Mouse (Mus musculus) mesoderm, embryonic 11.5 days (tissue): ENCODE results near the gene Ffar2.
"Not testable (repeated sequence)": the region's sequence is repeated elsewhere in the genome, so short reads cannot be mapped to it uniquely, and the experiment has no call there.

Experiments used
- DNase-seq: peaks from one replicate; pipeline ENCODE4 v3.0.0-alpha.2; 2012; ENCODE audit warnings: low read depth, low spot score

The Ffar2 gene

DNA sequence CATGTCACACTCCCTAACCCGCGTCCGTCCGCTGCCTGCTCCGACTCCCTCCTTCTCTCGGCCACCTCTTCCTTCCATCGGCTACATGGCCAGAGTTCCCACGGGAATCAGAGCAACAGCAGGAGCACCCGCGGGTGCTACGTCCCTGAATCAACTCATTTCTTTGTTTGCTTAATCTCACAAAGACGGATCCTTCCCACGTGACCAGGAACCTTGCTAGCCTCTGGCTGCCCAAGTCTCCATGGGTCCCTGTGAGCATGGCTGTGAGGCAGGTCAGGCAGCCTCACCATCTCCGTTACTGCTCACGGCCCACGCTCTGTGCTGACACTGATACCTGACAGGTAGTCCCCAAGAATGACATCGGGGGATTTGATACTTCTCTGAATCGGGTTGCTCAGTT is at the start of gene Ffar2:
Gene Ffar2, minus strand, starts transcription at position 101 of the 400 bp plus-strand sequence.
- no peak for DNase-seq

DNA sequence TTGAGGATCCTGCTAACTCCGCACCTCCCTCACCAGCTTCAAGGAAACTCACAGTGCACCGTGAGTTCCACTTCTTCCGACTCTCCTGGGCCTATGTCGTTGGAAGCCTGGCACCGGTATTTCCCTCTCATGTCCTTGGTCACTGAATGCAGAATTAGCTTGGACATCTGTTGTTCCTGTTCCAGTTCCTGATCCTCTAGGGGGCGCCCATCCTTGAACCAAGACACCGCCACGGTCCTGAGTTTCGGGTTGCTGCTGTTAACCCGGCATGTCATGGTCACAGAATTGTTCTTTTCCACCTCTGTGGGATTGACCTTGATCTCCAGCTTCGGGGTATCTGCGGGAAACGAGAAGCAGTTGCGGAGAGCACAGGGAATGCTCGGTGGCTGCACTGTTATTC is 49.5 kb upstream of the Ffar2 start:
- DNase-seq = peak; percentile 74

DNA sequence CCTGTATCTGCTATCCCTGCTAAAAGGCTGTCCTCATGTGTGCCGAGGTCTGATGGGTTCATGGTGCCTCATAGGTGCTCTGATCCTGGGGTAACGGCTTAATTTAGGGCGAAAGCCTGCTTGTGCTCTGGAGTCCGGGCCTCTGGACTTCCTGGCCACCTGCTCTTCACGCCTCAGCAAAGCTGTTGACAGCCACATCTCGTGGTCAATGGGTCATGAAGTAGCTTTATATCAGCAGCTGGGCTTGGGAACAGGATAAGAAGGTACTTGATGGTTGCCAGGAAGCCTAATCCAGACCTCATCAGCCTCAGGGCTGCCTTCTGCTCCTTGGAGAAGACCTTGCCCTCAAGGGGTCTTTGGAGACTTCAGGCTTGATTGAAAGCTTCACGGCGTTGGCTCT is 39.8 kb upstream of the Ffar2 start:
- no peak for DNase-seq

DNA sequence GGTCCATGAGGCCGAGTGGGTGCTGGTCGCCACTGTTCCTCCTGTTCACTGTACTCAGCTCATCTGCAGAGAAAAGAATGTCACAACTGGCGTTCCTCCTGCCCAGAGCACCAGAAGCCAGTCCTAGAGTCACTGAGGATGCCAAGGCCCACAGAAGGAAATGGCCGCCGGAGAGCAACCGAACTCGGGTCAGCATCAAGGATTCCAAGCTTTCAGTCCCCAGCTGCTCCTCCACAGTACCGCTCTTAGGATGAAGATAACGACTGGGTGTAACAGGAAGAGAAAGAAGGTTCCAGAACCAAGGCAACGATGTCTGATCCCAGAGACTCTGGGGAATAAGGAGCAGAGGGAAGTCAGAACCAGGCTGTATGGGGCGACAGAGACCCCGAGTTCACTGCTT is 37.9 kb upstream of the Ffar2 start, which contains the start of gene Ffar1:
Gene Ffar1, minus strand, starts transcription at position 101 of the 400 bp plus-strand sequence.
- no peak for DNase-seq

DNA sequence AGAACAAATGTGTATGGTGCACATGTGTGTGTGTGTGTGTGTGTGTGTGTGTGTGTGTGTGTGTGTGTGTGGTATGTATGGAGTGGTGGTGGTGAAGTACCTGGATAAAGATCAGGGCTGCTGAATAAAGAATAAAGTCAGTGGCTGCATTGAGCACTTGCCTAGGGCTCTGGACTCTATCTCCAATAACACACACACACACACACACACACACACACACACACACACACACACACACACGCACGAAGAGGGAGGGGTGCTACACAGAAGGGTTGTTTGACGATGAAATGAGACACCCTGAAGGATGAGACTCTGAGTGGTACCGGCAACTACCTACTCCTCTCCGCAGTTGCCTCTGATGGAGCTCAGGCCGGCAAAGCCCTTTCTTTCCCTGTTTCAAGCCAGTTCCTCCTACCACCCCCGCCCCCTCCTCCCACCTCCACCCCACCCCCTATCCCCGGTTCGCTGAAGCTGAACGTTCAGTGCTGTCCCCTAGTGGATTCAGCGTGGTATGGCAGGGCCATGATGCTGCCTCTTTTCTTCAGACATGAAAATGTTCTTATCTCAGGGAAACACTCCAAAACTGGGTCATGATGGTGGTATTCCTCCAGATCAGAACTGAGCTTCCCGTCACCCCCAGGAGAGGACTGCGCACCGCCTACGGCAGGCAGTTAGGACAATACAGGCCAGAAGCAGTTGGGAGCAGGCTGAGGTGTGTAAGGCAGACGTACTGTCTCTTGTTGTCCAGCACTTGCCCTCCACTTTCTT is 36.2 kb upstream of the Ffar2 start:
- peak; percentile 75 for DNase-seq

DNA sequence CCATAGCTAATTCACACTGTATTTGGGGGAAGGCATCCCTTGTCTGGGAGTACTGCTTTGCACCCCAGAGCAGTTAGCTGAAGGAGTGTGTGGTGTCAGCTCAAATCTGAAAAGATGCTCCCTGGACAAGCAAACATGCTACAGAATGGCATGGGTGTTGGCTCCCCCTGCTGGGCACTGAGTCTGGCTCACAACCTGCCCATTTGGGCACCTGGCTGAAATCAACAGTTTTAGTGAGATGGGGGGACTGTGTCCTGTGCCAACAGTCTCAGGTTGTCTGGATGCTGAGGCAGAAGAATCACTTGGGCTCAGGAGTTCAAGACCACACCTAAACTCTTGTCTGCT is 35.7 kb upstream of the Ffar2 start:
- peak; percentile 73 for DNase-seq

DNA sequence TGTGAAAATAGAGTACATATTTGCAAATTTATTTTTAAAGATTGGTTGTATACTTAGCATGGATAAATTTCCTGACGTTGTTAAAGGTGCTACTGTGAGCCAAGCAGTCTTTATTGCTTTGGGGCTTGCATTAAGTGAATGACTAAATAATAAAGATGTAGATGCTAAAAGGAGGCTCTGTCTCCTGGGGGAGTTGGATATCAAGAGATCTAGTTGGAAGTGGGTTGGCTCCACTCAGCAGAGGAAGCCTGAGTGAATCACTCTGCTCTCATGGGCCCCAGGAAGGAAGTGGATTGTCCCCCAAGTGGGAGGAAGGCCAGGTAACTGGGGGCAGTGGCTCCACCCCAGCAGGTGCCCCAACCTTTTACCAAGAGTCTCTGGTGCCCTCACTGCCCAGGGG is 34.2 kb upstream of the Ffar2 start:
- no peak for DNase-seq

DNA sequence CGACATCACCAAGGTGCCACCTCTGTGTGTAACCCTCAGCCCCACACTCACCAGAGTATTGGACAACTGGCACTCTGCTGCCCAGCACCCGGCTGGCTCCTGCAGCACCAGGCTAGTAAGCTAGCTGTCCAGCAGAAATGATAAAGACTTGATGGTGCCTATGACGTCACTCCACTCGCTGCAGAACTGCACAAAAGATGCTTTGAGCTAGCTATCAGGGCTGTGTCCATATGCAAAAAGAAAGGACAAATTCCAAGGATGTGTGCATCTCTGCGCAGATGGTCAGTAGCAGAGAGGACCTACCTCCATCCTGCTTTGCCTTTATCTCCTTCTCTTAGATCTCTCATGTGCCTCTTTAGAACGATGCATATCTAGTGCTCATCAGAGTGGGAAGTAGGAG is 32.5 kb upstream of the Ffar2 start, which contains the start of gene Ffar3:
Gene Ffar3, minus strand, starts transcription at position 101 of the 400 bp plus-strand sequence.
- no peak for DNase-seq

DNA sequence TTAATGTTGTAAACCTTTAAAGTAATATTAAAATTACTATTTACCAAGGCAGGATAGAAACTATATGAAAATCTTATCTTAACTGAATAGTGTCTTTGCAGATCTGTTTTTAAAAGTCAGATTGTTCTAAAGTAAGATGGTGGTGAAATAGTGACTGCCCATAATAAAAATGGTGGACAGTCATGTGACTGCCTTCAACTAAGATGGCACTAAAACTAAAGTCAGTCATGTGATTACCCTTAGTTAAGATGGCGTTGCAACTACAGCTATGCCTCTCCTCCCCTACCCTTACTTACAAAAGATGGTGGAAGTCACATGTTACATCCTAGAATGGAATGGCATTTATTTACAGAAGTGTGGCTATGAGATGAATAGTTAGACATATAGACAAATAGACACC is 27.8 kb upstream of the Ffar2 start:
- no peak for DNase-seq

DNA sequence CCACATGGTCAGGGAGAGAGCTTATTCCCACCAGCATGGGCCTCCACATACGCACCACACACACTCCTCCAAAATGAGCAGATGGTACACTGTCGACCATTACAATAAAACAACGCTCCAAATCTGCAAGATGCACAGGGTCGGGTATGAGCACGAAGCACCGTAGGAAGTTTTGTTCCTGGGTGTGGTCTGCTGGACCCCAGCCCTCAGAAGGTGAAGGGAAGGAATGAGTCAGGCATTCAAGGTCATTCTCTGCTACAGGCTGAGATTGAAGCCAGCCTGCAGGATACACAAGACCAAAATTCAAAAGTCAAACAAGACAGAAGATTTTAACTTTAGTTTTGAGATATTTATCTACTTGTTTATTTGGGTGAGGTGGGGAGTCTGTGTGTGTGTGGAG is 24.4 kb upstream of the Ffar2 start:
- no peak for DNase-seq

DNA sequence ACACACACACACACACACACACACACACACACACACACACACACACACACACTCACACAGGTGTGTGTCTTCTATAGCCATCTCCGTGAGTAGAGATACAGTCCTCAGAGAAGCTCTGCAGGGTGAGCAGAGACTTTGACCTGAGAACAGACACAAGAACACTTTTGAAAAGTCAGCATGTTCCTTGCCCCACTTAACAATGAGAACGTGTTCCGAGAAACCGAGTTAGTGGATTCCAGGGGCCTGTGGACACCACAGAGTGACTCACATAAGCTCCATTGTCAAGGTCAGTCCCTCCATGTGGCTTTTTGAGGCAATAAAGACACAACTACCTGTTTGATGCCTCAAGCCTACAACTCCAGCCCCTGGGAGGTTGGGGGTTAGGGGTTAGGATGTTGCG is 23.8 kb upstream of the Ffar2 start:
- DNase-seq = no peak

DNA sequence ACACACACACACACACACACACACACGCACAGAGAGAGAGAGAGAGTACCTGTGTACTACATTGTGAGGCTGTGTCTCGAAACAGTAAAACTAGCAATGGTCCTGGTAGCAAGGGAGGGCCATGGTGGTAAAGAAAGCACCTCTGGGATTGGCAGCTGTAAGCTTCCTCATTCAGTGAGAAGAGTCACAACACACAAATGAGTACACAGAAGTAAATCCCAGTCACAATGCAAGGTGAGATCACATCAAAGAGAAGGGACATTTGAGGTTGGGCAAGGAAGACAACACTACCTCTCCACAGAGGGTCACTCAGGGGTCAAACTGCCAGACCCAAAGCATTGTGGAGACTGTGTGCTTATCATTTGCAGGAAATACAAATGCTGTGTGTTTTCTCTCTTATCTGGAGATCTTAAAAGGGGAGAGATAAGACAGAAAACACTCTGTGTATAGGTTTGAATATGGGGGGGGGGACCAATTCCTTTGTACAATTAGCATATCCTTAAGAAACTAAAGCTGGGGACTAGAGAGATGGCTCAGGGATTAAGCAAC is 23.0 kb upstream of the Ffar2 start:
- DNase-seq = no peak

DNA sequence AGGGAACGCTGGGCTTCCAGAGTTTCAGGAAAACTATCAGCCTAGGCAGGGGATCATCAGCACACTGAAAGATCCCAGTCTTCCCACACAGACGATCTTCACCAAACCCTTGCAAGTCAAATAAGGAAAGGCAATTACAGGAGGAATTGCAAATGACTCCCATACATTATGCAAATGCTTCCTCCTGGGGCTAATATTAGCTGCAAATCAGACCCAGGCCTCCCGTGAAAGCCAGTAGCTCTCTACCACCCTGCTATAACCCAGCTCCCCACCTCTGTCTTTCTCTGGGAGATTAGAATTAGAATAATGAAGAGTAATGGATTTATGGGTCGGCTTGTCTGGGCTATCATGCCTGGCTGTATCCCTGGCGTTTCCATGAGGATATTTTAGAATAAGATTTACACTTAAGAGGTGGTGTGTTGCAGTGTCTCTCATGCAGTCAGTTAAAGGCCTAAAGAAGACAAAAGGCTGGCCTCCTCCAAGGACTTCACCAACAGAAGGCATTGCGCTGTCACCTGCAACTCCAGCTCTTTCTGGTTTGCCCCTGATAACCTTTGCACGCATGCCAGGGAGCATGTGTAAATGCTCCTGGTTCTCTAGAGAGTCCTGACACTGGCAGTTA is 21.2 kb upstream of the Ffar2 start:
- DNase-seq = peak; percentile 29

DNA sequence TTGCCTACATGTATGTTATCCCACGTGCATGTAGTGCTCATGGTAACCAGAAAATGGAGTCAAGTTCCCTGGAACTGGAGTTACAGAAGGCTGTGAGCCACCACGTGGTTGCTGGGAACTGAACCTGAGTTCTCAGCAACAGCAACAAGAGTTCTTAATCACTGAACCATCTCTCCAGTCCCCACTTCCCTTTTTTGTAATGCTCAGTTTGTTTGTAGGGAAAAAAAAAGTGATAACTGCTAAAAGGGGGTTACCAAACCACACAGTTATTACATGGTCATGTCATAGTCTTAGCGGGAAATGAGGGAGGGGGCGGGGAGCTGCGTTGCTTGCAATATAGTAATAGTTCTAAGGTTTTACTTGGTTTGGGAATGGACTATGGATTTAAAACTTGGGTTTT is 18.5 kb upstream of the Ffar2 start:
- DNase-seq = no peak

DNA sequence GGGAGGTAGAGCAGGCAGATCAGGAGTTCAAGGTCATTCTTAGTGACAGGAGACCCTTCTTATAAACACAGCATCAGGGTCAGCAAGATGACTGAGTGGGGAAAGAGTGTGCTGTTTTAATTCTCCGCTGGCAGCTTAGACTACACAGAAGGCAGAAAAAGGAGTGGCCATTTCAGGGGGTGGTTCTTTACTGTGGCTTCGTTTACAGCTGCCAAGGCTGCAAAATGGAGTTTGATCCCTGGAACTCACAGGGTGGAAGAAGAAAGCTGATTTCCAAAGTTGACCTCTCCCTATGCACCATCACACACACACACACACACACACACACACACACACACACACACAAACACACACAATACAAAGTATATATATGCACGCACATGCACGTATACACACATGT is 17.8 kb upstream of the Ffar2 start:
- DNase-seq = no peak

DNA sequence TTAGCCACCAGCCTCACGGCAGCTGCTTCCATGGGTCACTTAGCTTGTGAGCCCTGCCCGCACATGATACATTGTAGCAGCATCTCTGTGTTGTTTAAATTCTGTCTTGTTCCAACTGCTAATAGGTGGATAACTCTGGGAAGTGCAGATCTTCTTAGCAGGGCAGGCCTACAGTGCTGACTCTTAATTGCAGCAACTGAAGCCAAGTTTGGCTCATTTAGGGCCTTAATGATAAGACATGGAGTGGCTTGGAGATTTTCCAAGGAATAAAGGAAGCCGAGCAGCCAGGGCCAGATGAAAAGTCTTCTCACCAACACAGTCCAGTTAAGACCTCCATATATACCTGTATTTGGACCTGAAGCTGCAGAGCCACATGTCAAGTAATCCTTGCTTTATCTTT is 16.7 kb upstream of the Ffar2 start:
- no peak for DNase-seq

DNA sequence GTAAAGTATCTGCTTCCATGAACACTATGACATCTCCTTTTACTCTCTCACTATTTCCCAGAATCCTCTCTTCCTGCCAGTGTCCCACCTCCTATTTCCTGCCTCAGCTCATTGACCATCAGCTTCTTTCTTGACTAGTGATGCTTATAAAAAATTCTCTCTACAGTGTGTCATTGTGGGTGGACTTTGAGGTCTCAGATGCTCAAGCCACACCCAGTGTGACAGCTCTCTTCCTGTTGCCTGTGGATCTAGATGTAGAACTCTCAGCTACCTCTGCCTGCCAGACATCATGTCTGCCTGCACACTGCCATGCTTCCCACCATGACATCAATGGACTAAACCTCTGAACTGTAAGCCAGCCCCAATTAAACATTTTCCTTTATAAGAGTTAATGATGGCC is 13.7 kb upstream of the Ffar2 start:
- no peak for DNase-seq

DNA sequence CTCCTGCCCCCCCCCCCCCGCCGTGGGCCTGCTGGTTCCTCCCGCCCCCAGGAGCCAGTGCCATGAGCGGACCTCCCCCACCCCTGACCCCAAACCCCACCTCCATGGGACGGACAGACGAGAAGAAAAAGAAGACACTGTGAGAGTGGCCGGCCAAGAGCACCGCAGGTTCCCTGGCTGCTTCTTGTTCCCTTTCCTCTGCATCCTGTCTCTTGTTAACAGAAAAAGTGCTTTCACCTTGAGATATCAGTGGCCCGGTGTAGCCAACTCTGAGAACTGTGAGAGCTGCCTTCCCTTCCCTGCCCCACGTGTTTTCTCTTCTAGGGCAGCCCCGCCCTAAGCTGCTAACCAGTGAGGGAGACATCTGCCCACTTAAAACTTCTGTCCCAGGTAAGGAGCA is 9.1 kb upstream of the Ffar2 start:
- DNase-seq = not testable (repeated sequence)

DNA sequence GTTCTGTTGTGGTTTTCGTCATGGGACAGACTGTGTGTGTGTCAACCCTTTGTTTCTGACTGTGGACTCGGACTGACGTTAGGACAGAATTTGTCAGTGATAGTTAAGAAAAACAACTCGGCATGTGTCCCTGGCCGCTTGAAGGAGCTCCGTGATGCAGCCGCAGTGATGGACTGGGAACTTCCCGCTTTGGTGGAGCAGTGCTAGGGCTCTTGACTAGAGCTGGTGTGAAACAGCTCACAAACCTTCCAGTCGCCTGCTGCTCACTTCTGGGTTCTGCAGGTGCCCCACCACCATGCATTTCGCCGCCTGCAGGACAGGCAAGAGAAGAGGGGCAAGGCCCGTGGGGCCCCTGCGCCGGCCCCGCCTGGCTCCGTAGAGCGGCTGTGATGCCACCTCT is 8.7 kb upstream of the Ffar2 start:
- DNase-seq = no peak

DNA sequence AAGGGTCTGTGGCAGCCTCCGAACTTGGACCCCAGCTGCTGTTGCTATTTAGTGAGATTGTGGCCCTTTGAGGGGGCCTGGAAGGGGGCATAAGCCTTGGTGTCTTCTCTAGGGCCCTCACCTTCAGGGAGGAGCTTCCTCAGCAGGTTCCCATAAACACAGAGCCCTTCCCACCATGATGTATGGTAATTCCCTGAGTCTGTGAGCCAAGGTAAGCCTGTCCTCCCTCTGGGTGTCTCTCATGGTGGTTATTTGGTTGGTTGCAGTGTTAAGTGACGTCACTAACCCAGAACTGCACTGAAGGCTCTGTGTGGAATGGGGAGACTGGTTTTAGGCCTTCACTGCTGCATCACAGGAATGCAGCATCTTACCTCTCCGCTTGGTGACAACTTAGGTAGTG is 5.9 kb upstream of the Ffar2 start:
- no peak for DNase-seq

DNA sequence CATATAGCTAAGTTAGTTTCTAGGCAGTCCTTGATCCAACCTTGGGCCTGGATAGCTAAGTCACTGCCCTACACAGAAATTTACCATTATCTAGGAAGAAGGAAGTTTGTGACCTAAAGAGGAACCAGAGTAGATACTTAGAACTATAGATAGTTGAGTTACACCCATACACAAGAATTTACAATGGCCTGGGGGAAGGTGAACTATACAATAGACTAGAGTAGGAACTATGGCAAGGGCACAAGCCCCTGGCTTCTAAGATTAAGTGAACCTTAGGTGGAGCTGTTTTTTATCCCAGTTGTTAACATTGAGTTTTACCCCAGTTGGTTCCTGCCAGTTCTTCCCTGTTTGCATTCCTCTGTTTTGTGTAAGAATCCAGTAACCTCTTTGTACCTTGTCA is 5.3 kb upstream of the Ffar2 start:
- not testable (repeated sequence) for DNase-seq

DNA sequence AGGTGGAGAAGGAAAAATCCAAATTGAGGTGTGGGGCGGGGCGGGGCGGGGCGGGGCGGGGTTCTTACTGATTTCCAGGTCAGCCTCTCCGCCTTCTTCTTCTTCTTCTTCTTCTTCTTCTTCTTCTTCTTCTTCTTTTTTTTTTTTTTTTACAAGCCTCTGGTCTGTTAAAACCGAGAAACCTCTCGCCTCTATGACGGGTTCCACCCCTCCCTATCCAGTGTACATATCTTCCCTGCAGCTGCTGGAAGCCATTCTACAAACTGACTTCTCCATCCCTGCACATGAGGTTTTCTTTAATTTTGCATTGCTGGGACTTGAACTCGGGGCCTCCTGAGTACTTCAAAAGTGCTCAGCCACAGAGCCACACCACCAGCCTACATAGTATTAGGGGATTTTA is 3.1 kb upstream of the Ffar2 start:
- no peak for DNase-seq

DNA sequence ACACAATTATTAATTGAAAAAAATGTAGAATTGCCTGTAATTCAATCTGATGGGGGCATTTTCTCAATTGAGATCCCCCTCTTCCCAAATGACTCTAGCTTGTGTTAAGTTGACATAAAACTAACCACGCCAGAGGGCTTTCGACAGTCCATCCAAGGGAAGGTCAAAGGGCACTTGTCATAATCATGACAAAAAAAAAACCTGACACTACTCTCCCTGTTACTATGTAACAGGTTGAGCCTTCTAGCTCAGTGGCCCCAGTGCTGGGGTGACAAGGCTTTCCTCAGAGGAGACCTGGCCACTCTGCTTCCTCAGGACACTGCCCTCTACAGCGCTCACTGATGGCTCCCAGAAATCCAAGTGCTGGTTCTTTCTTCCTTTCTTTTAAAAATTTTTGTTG is 731 bp upstream of the Ffar2 start:
- DNase-seq = no peak
